Mouse (Mus musculus): ENCODE results near the gene Gm13889.
A peak's percentile ranks its signal among the peaks of the same experiment; 100 is the strongest.

Gene Gm13889

DNA sequence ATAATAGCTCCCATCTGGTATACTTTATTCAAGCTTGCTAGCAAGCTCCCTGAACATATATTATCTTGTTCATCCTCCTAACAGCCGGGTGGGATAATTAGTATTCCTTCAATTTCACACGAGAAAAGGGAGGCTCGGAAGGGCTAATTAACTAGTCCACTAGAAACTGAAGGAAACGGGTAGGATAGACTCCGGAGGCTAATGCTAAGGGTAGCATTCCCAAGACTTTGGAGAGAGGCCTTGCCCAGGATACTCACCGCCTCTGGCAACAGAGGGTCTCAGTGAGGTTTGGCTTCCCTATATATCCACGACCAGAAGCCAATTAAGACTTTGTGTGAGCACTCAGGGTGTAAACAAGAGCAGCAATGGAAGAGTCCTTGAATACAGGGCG is 779 bp upstream of the Gm13889 start:
- DNase-seq, result no peak

DNA sequence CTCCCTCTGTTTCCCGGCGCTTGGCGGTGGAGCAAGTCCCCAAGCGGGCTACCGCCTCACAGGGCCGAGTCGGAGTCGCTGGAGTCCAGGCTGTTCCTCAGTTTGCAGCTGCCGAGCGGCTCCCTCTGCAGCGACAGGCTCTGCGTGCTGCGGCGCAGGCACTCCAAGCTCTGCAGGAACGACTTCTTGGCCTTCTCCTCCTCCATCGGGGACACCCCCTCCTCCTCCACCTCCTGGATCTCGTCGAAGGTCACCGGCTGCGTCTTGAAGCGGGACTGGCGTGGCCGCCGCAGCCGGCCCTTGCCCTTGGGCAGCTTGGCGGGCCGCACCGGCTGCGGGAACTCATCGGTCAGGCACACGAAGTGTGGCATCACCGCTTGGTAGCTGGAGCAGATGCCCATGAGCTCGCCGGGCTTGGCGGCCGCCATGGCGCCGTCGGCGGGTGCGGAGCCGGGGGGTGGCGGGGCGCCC is 635 bp downstream of the Gm13889 start:
- peak; percentile 75 for DNase-seq

DNA sequence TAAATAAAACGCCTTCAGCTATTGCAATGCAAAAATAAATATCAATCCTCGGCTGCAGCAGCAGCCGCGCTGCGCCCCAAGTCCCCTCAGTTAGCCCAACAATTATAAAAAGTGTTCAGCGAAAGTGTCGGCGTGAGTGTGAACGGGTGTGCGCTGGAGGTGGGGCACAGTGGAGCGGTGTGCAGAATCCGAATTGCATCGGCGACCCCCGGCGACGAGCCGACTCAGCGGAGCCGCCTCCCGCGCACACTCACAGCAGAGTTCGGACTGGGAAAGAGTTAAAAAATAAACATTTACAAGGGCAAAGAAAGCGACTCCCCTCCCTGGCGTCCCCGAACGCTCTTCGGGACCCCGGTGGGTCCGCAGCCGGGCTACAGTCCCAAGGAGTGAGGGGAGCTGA is 1.1 kb downstream of the Gm13889 start:
- no peak for DNase-seq

DNA sequence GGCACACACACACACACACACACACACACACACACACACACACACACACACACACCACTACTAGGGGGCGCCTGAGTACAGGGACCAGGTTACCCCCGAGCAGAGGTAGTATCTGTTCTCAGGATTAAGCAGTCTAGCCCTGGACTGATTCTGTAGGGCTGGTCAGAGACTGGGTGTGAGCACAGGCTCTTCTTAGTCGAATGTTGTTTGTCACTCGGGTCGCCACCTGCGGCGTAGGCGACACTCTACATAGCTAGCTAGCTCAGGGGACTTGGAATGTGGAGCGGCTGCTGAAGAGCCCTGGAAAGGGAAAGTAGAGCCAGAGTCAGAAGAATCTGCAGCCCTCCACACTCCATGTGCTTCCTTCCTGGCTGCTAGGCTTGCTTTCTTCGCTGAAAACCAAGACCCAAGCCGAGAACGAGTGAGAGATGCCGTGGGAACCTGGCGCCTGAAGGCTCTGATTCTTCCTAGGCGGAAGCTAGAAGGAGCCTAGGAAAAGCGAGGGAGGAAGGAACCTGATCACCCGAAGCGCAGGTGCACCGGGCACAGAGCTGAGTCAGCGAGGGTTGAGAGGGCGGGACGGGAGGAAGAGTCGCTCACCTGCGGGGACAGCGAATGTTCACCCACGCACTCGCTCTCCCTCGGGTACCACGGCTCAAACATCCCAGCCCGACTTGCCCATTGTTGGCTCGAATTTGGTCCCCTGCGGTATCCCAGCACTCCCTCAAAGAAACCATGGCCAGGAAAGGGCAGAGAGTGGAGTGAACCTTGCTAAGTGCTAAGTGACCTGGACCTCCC is 2.0 kb downstream of the Gm13889 start:
- DNase-seq, result peak; percentile 69

DNA sequence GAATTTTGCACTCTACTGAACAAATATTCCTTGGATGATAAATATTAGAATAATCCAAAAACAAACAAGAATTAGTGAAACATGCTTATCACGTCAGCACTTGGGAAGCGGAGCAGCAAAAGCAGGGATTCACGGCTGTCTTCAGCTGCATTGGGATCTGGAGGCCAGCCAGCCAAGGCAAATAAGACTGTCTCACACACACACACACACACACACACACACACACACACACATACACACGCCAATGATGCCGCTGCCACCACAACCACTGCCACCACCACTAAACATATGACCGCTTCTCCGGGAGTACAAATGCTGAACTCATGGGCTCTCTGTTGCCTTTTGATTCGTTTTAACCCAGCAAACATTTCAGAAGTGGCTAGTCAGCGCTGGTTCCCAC is 3.3 kb downstream of the Gm13889 start:
- DNase-seq, result no peak

DNA sequence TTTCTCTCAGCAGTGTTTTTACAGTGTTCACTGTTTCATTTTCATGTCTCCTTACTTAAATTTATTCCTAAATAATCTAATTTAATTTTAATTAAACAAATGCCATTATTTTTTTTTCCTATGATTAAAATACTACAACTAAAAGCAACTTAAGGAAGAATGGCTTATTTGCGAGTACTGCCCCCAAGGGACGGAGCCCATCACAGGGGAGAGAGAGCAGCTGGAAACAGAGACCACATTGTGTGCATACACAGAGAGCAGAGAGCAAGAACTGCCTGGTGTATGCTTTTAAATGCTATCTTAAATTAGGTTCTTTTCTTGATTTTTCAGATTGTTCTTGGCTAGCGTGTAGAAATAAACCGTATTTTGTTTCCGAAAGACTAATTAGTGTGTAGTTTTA is 10.0 kb downstream of the Gm13889 start:
- no peak for DNase-seq

DNA sequence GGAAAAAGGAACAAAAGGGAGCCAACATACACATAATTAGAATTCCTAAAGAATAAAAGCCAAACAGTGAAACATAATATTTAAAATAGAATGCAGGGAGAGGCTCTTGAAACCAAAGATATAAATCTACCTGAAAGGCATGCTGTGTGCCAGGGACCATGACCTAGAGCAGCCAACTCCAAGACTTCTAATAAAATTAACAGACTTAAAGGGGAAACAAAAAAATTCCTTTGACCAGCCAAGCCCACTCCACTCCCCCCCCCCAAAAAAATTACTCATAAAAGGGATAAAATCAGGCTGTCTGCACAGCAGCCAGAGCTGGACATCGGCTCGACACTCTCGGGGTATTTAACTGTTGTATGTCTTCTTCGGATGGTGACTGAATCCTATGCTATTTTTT is 12.1 kb downstream of the Gm13889 start:
- no peak for DNase-seq

DNA sequence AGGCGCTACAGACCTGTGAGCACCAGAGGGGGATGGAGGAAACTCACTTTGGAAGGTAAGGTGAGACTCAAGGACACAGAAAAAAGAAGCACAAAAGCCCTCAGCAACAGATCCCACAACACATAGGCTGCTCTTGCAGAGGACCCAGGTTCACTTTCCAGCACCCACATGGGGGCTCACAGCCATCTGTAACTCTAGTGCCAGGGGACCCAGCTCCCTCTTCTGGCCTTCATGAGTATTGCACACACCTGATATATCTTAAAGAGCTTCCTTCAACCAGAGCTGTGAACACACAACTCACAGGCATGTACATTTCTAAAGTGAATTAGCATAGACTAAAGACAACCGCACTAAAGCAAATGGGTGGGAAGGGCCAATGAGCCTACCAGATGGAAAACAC is 12.9 kb downstream of the Gm13889 start:
- no peak for DNase-seq

DNA sequence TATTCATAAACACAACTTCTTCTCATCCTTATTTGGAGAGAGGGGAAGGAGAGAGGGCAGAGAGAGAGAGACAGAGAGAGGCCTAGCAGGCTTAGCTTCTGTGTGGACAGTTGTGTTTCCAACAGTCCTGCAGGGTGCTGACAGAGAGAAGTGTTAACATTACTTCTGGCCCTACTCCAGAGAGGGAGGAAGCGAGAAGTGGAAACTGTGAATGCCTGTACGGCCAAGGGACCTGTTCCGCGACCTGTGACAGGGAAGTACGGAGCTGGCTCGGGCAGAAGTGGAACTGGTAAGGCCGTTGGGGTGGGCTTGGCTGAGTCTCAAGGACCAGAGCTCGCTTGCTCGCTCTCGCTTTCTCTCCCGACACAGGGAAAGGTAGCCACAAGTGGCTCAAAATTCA is 15.3 kb downstream of the Gm13889 start:
- DNase-seq, result no peak

DNA sequence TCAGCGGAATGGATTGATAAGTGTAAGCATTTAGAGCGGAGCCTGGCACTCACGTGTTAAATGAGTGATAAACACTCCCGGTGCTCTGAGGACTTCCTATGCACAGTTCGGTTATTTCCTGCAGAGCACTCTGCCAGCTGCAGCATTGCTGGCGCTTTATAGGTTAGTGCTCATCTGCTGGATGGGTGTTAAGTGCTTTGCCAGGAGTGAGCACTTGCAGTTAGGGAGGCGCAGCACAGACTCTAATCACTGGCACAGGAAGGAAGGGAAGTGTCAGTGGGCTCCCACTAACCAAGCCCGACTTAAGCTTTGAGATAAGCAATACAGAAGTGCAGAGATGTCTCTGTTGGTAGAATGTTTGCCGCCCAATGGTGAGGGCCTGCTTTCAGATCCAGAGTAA is 18.5 kb downstream of the Gm13889 start:
- DNase-seq, result no peak

DNA sequence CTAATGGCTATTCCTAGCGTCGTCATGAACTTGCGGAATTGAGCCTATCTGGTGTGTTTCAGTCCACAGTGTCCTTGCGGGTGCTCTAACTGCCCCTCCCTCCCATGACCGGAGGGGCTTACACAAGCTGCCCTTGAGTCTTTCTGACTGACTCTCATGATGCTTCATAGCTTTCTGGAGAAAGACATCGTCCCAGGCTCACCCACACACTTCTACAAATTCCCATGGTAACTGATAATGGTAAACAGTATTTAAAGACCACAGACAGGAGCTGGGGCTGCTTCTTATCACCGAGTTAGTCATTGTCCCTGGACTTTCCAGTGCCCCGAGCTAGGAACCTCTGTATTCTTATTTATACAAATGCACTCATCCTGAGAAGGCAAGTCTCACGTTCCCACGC is 28.1 kb downstream of the Gm13889 start:
- no peak for DNase-seq

DNA sequence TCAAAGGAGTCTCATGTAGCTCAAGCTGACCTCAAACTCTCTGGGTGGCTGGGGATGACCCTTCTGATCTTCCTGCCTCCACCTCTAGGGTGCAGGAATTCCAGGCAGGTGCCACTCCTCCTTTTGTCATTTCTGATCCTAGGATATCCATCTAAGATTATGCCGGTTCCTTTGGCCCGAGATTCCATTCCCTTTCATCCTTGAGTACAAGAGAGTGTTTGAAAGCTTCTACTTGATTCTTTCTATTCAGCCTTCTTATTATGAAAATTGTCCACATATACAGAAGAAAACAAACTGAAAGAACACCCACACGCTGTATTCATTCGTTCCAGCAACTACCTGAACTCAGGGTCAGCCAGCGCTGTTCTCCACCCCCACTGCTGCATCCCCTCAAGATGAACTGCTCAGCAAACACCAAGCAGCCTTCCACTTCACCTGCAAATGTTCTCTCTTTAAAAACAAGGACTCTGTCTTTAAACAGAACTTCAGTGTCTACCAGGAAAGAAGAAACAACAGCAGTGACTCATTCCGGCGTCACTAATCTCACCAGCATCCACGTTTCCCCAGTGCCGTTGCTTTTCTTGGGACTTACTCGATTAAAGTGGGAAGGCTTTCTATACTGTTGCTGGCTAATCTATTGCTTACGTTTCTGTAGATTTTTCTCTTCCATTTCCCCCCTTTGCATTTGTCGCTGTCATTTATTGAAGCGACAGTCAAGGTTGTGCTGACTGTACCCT is 29.1 kb downstream of the Gm13889 start:
- DNase-seq, result no peak

DNA sequence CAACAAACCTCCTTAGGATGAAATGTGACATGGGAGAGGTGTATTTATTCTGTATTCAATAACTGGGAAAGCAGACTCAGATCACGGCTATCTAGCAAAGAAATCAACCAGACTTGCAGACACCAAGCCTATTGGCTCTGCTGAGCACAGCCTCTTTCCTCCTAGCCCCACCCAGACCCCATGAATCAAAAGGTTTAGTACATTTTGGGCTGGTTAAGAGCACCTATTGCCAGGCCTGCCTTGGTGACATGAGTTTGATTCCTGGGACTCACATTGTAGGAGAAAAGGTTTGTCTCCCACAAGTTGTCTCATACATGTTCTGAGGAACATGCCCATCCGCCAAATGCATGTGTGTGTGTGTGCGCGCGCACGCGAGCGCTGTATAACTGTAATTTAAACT is 30.9 kb downstream of the Gm13889 start:
- no peak for DNase-seq

DNA sequence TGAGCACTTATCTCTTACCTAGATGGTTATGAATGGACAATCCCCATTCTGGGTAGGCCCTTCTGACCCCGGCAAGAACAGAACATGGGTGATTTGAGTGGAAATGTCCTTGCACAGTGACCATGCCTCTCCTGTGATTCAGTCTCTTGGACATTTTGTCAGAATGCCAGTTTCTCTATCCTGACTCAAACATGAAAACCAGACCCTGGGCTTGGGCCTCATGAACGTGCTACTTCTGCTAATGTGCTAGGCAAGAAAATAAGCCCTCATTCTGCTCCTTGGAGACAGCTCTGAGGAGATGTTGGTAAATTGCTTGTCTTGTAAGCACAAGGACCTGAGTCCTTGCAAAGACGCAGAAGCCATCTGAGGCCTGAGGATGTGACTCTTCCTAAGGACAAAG is 37.9 kb downstream of the Gm13889 start:
- DNase-seq, result no peak

DNA sequence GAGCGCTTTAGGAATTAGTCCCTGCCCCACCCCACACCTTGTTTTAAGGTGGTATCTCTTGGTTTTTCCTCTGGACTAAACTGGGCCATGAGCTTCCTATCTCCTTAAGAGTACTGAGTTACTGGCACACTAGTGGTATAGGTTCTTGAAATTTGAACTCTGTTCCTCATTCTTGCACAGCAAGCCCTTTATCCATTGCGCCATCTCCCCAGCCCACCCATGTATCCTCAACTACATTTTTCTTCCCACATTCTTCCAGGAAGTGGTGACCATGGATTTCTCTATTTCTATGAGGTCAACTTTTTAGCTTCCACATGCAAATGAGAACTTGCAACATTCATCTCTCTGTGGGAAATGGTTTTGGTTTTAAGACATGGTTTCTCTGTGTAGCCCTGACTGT is 43.4 kb downstream of the Gm13889 start:
- DNase-seq, result no peak

DNA sequence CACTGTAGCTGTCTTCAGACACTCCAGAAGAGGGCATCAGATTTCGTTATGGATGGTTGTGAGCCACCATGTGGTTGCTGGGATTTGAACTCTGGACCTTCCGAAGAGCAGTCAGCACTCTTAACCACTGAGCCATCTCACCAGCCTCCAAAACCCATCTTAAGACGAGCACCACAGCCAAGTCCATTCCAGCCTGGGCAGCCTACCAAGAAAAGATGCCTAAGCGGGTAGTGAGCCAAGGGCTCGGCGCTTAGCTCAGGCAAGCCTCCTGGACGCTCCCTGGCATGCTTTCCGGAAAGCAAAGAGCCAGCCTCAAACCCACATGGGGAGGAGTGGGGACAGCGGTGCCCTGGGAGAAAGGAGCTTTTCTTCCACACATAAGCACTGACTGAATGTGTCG is 45.1 kb downstream of the Gm13889 start:
- DNase-seq, result peak; percentile 69

DNA sequence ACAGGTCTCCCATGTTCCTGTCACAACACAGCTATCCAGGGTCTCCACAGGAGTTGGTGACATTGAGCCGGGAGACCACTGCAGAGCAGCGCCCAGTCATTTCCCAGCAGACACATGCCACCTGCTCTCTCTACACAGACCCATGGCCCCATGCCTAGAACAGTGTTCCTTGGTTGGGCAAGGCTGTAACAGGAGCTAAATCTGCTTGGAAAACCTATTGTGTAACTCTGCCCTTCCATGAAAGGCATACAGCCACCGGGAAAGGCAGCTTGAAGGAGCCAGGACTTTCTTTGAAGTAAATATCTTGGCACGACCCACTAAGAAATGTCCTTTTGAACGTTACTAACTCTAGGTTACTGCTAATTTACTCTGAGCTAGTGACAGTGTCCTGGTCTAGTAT is 47.3 kb downstream of the Gm13889 start:
- DNase-seq, result no peak

DNA sequence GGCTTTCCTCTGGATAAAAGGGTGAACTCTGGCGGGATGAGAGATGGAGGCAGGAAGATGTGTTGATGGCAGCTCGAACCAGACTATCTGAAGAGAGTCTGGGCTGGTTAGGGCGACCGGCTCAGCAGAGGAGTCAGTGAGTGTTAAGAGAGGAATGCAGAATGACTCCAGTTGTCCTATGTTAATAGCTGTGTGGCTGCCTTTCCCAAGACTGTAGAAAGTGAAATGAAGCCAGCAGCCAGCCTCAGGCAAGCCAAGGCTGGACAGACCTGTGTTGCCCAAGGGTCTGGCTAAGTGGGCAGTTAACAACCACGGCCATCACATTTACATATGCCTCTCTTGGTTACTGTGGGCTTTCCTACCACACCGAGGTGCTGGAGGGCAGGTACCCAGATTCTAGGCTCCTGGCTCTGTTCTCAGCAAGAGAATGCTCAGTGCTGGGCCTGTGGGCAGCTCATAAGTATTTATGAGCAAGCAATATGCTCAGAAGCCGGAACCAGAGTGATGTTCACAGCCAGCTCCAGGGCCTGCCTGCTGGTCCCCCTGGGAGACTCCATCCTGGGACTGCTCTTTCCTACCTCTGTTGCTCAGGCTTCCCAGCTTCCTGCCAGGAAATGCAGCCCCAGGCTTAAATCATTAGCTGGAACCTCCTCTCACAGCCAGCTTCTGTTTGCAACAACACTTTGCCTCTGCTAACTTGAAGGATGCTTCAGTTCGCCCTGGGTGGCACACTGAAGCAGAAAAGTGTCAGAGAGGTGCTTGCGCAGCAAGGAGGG is 49.3 kb downstream of the Gm13889 start:
- no peak for DNase-seq

DNA sequence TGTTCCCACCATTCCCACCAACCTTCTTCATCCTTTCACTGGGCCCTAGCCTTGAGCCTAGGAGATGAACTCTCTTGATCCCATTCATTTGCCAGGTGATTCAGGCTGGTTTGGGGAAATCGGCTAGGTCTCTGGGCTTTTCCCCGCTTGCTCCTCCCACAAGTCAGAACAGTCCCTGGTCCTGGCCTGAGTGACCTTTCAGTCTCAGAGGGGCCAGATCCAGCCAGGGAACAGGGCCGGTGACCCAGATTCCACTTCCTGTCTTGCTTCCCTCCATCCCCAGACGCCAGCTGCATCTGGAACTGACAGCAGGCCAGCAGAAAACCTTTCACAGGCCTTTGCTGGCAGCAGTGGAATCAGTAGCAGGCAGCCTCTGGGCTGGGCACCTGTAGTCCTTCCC is 50.7 kb downstream of the Gm13889 start:
- DNase-seq, result no peak

Measured in cerebellum, adult 9-11 months (tissue).